Mouse (Mus musculus) skeletal muscle tissue, adult 2 months (tissue): ENCODE measurements at regions not wholly inside any gene's neighbourhood (a gene's known extent, or its start where the extent isn't known, plus 50 kb on each side); places are given as distances from the start of the nearest gene placed in this dataset.
A peak's percentile ranks its signal among the peaks of the same experiment; 100 is the strongest.

Experiments
- DNase-seq: peaks from one replicate; pipeline ENCODE4 v3.0.0-alpha.2; 2012; ENCODE audit warnings: low read depth, low spot score

- DNase-seq, result no peak
Measured at GRCm38 (mm10) chr5:54888172-54888571, 889.9 kb downstream of the Stim2 start.

GRCm38 (mm10) chr5:54894496-54895250 is 896.4 kb downstream of the Stim2 start:
- peak; percentile 1 for DNase-seq
